Mouse (Mus musculus): Measurements from ENCODE around the gene Aifm1. TPM values are rescaled to one million over a fixed set of nuclear protein-coding genes. Genes with fewer than 3 reads are reported as not detected.

Gene Aifm1
- 108 and 118 TPM in 2 replicates for polyA plus RNA-seq (2016; fragmentation: Nextera tagmentation; extraction: Ambion mirVana)

DNA sequence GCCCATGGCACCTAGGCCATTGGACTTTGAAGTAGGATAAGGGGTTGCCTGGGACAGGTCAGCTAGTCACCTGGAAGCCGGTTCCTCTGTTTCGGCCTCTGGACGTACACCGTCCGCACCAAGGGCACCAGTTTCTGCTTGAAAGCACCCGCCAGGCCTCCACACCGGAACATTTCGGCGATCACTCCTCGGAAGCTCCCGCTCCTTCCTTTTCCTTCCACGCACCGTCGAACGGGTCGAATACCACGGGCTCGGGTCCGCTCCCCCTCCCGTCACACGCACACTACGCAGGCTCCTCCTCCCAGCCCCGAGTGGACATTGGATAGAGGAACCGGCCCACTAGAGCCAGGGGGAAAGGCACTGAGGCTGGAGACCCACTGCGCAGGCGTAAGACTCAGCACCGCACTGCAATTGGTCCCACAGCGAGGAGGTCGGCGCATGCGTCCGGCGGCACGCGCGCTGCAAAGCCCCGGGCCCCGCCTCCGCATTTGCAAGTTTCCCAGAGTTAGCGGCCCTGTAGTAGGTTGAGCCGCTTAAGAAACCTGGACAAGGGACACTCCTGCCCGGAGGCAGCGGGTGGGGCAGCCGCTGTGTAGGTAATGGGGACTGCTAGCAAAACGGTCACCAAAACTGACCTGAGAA lies at the start of gene Aifm1:
Aifm1 (minus strand) TSS at position 398 of the 642 bp plus-strand sequence.
- H3K27ac ChIP-seq = peak within 1 kb of the TSS; percentile 85
- WGBS = 17% methylated on average over 45 of the region's 45 CpGs
- no peaks in the 10 kb centered on the region for H3K27me3 ChIP-seq (ENCODE audit: insufficient read depth, poor library complexity, severe bottlenecking)
- peak within 1 kb of the TSS; percentile 63 for H3K4me3 ChIP-seq
- H3K36me3 ChIP-seq = no peaks in the 10 kb centered on the region
- no peaks in the 10 kb centered on the region for H3K9me3 ChIP-seq
- 0 out of 2 replicates have a peak, but pooled peaks cover 5% of the 10 kb centered on the region for H3K4me1 ChIP-seq
- peak; percentile 96 for DNase-seq (ENCODE audit: low spot score)

DNA sequence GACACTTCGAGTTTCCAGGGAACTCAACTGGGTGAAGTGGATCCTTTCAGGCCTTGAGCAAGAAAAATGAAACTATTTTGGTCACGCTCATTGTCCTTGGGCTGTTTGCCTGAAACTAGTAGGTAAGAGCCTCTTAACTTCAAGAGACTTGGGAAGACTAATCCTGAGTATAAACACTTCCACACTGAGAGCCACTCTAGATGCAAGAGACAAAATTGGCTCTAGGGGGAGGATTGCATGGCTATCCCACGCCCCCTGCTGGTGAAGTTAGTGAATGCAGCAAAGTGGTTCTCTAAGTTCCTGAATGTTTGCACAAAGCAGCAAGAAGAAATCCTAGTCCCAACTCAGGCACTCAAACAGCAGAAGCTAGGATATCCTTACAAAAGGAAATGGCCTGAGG lies 18.8 kb upstream of the Aifm1 start:
- Histone ChIP-seq H3K36me3 (no peaks in the 10 kb centered on the region), H3K4me1 (no peaks in the 10 kb centered on the region), H3K27me3 (ENCODE audit: insufficient read depth, poor library complexity, severe bottlenecking) (no peaks in the 10 kb centered on the region), H3K27ac (no peak overlapping the region), H3K4me3 (no peak overlapping the region), H3K9me3 (no peaks in the 10 kb centered on the region)
- WGBS = 27% methylated on average over 3 of the region's 3 CpGs
- peak; percentile 77 for DNase-seq (ENCODE audit: low spot score)

DNA sequence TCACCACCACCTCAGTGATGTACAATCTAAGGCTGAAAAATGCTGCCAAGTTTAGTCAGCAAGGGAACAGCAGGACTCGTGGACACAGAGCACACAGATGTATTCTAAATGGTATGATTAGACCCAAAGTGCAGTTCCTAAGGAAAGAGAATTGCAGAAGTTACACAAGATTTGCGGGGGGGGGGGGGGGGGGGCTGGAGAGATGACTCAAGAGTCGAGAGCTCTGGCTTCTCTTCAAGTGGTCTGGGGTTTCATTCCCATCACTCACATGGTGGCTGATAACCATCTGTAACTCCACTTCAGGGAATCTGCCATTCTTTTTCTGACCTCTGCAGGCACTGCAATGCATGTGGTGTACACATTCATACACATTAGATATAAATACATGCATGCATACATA lies 13.1 kb upstream of the Aifm1 start:
- no peaks in the 10 kb centered on the region for H3K27me3 ChIP-seq (ENCODE audit: insufficient read depth, poor library complexity, severe bottlenecking)
- WGBS = 40% methylated on average over 3 of the region's 3 CpGs
- H3K9me3 ChIP-seq = no peaks in the 10 kb centered on the region
- H3K27ac ChIP-seq = 0 out of 2 replicates have a peak overlapping the region, but pooled peaks have one; percentile 16
- no peaks in the 10 kb centered on the region for H3K36me3 ChIP-seq
- no peak overlapping the region for H3K4me3 ChIP-seq
- no peaks in the 10 kb centered on the region for H3K4me1 ChIP-seq
- DNase-seq (ENCODE audit: low spot score) = no peak

DNA sequence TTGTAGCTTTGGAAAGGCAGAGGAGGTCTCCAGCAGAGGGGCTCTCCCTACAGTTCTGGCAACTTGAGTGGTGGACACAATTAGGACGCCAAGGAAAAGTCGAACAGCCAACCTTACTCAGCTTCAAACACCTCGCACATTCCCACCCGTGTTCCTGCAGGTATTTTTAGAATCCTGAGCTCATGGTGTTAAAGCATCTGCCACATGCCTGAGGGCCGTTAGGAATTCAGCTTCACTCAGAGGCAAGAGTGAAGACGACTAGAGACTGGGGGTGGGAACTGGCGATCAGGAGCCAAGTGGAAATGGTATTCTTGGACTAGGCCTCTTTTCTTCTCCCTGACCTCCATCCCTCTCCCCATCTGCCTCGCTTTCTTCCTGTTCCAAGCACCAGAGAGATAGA lies 12.5 kb upstream of the Aifm1 start:
- Histone ChIP-seq H3K4me3 (no peak overlapping the region), H3K4me1 (no peaks in the 10 kb centered on the region), H3K27me3 (ENCODE audit: insufficient read depth, poor library complexity, severe bottlenecking) (no peaks in the 10 kb centered on the region), H3K36me3 (no peaks in the 10 kb centered on the region), H3K9me3 (no peaks in the 10 kb centered on the region), H3K27ac (peak overlapping the region; percentile 47; the same call in 1 of the 2 replicates)
- no peak for DNase-seq (ENCODE audit: low spot score)
- 42% methylated on average over 8 of the region's 8 CpGs for WGBS

DNA sequence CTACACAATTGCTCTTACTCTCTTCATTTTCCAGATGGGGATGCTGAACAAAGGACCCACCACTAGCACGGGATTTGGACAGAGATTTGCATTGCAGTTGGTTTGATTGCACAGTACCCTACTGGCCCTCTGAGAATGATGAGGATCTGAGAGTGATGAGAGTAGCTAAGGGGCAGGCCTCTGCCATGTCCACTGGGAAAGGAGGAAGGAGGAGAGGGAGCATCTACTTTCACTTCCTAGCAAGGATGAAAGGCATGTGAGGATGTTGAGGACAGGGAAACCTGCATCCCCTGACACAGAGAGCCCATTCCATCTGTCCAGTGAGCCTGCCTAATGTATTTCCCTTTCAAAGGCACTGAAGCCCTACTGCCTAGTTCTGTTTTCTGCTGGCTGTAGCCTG lies 12.0 kb upstream of the Aifm1 start:
- WGBS = 73% methylated on average over 1 of the region's 1 CpGs
- no peaks in the 10 kb centered on the region for H3K4me1 ChIP-seq

DNA sequence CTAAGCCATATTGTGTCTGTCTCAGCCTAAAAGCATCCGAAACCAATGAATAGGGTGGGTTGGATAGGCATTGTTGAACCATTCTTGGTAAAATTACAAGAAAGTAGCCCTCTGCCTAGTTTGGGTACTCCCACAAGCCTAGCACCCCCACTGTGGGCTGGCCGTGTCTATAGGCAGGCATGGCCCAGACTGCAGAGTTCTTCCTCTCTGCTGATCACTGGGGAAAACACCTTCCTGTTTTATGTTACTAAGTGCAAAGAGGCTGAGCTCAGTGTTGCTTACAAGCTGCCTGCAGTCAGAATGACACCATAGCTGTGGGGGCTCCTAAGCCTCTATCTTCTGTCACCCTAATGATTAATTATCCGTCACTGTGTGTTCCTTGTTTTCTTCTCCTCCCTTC lies 10.1 kb upstream of the Aifm1 start:
- Histone ChIP-seq H3K27ac (no peak overlapping the region), H3K36me3 (no peaks in the 10 kb centered on the region), H3K27me3 (ENCODE audit: insufficient read depth, poor library complexity, severe bottlenecking) (no peaks in the 10 kb centered on the region), H3K4me3 (no peak overlapping the region), H3K9me3 (no peaks in the 10 kb centered on the region), H3K4me1 (no peaks in the 10 kb centered on the region)
- 58% methylated on average over 3 of the region's 3 CpGs for WGBS
- DNase-seq (ENCODE audit: low spot score) = no peak

More for the DNA sequence above, 12.0 kb upstream of the Aifm1 start:
- H3K36me3 ChIP-seq = no peaks in the 10 kb centered on the region
- H3K4me3 ChIP-seq = no peak overlapping the region
- no peaks in the 10 kb centered on the region for H3K27me3 ChIP-seq (ENCODE audit: insufficient read depth, poor library complexity, severe bottlenecking)
- no peak for DNase-seq (ENCODE audit: low spot score)
- no peaks in the 10 kb centered on the region for H3K9me3 ChIP-seq
- peak overlapping the region; percentile 47; the same call in 1 of the 2 replicates for H3K27ac ChIP-seq

DNA sequence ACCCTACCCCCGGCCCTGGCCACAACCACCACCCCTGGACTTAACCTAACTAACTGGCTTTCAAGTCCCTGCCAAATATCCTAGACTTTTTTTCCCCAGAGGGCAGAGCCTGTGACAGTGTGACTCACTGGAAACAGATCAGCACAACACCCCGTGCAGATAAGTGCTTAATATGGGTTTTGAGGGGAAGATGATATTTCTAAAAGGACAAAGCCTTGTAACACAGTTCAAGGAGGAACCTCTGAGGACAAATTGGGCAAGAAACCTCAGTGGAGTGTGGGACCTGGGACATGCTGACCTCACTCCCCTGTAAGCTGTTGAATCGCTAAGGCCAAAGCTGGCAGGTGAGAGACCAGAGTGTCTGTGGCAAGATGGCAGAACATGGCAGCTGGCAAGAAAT lies 8.3 kb upstream of the Aifm1 start:
- H3K9me3 ChIP-seq = no peaks in the 10 kb centered on the region
- H3K27me3 ChIP-seq (ENCODE audit: insufficient read depth, poor library complexity, severe bottlenecking) = no peaks in the 10 kb centered on the region
- DNase-seq (ENCODE audit: low spot score) = no peak
- 74% methylated on average over 3 of the region's 3 CpGs for WGBS
- no peak overlapping the region for H3K4me3 ChIP-seq
- no peaks in the 10 kb centered on the region for H3K4me1 ChIP-seq
- no peak overlapping the region for H3K27ac ChIP-seq
- H3K36me3 ChIP-seq = no peaks in the 10 kb centered on the region

DNA sequence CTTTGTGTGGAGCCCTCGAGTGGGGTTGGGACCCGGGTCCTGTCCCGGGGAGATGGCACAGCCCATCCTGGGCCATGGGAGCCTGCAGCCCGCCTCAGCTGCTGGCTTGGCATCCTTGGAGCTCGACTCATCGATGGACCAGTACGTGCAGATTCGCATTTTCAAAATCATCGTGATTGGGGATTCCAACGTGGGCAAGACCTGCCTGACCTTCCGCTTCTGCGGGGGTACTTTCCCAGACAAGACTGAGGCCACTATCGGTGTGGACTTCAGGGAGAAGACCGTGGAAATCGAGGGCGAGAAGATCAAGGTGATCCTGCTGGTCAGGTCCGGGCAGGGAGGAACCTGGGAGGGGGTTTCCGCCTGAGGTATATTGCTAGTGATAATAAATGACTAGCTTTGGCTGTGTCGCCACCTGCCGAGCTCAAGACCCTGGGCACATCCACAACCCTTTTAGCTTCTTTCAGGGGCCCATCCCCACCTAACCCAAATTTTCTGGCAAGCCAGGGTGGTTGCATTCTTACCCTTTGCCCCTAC lies 6.3 kb upstream of the Aifm1 start:
- Histone ChIP-seq H3K4me1 (no peaks in the 10 kb centered on the region), H3K36me3 (no peaks in the 10 kb centered on the region), H3K27me3 (ENCODE audit: insufficient read depth, poor library complexity, severe bottlenecking) (no peaks in the 10 kb centered on the region), H3K4me3 (peak overlapping the region; percentile 61), H3K27ac (peak overlapping the region; percentile 79), H3K9me3 (no peaks in the 10 kb centered on the region)
- WGBS = 12% methylated on average over 20 of the region's 20 CpGs
- no peak for DNase-seq (ENCODE audit: low spot score)

DNA sequence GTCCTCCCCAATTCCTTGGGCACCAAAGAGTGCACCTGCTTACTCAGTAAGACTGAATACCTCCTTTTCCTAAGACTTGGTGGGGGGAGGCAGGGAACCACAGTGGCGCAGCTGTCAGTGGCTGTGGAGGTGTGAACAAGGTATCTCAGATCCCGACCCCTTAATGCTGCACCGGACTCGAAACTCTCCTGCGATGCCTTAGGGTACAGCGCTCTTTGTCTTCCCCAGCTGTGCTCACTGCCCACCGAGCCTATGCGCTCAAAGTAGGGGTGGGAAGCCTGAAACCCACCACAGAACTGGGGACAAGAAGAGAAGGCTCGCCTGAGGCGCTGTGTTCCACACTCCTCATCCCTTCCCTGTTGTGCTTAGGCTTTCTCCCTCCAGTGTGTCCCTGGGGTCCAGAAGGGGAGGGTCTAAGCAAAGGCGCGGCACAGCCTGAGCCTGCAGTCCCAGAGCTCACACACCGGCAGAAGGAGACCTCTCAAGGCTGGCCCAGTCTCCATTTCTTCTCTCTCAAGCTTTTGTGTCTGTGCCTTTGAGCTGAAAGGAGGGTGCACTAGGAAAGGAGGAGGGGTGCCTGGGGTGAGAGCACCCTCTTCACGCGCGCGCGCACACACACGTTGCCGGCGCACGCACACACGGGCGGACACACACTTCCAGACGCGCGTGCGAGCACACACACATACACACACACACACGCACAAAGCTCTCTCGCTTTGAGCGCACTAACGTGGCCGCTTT lies 5.6 kb upstream of the Aifm1 start, which contains the start of gene Rab33a:
Rab33a (plus strand) TSS at position 478 of the 741 bp plus-strand sequence.
- H3K27me3 ChIP-seq (ENCODE audit: insufficient read depth, poor library complexity, severe bottlenecking) = no peaks in the 10 kb centered on the region
- H3K27ac ChIP-seq = peak within 1 kb of the TSS; percentile 79
- H3K4me1 ChIP-seq = no peaks in the 10 kb centered on the region
- 17% methylated on average over 33 of the region's 33 CpGs for WGBS
- H3K36me3 ChIP-seq = no peaks in the 10 kb centered on the region
- no peak for DNase-seq (ENCODE audit: low spot score)
- H3K4me3 ChIP-seq = peak within 1 kb of the TSS; percentile 61
- no peaks in the 10 kb centered on the region for H3K9me3 ChIP-seq

DNA sequence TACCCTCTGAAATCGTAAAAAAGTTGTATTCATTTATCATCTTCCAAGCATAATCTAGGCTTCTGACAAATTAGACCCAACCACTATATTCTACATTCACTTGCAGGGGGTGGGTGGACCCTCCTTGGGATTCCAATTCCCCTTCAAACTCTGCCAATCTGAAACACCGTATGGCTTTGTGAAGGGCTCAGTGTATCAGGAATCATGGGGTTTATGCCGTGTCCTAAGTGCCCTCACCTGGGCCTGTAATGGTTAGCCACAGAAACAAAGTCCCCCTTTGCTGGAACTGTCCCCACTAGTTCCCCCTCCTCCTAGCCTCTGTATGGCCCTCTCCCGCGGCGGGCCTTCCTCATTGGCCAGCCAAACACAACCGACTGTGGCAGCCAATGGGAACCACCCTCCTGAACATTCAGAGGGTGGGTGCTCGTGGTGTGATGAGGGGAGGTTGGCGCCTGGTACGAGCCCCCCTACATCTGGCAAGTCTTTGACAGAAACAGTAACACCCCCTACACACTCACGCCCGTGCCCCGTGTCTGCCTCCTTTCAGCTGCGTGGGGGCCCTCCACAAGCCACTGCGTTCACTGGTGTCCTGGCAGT lies 4.9 kb upstream of the Aifm1 start:
- H3K9me3 ChIP-seq = no peaks in the 10 kb centered on the region
- no peaks in the 10 kb centered on the region for H3K36me3 ChIP-seq
- 28% methylated on average over 15 of the region's 15 CpGs for WGBS
- peak overlapping the region; percentile 61 for H3K4me3 ChIP-seq
- peak overlapping the region; percentile 79 for H3K27ac ChIP-seq
- no peaks in the 10 kb centered on the region for H3K4me1 ChIP-seq
- no peaks in the 10 kb centered on the region for H3K27me3 ChIP-seq (ENCODE audit: insufficient read depth, poor library complexity, severe bottlenecking)
- no peak for DNase-seq (ENCODE audit: low spot score)

DNA sequence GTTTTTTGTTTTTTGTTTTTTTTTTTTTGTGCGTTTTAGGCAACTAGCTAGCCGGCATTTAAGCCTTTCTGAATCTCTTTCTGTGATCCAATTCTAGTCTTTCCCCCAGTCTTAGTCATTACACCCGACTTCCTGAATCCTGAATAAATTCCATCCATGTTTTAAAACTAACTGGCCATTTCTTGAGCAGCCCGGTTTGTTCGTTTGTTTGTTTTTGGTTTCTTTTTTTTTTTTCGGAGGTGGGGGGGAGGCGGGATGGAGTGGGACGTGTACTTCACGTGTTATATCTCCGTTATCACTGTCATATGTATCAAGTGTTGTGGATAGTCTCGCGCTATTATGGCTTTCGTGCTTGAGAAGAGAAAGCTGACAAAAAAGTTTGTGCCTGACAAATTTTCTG lies 461 bp upstream of the Aifm1 start:
- no peaks in the 10 kb centered on the region for H3K36me3 ChIP-seq
- H3K27me3 ChIP-seq (ENCODE audit: insufficient read depth, poor library complexity, severe bottlenecking) = no peaks in the 10 kb centered on the region
- no peak for DNase-seq (ENCODE audit: low spot score)
- H3K4me1 ChIP-seq = 0 out of 2 replicates have a peak, but pooled peaks cover 5% of the 10 kb centered on the region
- no peaks in the 10 kb centered on the region for H3K9me3 ChIP-seq
- no peak overlapping the region for H3K27ac ChIP-seq
- H3K4me3 ChIP-seq = peak overlapping the region; percentile 63
- WGBS = 15% methylated on average over 13 of the region's 13 CpGs

DNA sequence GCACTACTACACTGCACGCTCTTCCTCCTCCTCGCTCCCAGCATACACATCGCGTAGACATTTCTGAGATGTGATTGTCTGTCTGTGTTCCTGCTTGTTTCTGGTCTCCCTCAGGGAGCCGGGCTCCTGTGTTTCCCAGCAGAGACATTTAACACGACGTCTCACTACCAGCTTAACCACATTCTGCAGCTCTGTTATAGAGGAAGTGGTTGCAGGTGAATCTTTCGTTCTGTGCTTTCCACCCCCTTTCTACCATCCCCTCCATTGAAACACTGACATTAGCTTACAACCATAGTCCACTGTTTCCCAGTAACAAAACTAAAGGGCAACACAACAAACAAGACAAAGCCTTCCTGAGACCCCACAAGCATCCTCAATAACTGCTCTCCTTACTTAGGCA lies 19.6 kb downstream of the Aifm1 start:
- no peak for DNase-seq (ENCODE audit: low spot score)
- Histone ChIP-seq H3K4me1 (no peaks in the 10 kb centered on the region), H3K36me3 (peaks cover 51% of the 10 kb centered on the region), H3K27ac (no peak overlapping the region), H3K4me3 (no peak overlapping the region), H3K9me3 (no peaks in the 10 kb centered on the region), H3K27me3 (ENCODE audit: insufficient read depth, poor library complexity, severe bottlenecking) (no peaks in the 10 kb centered on the region)
- 91% methylated on average over 8 of the region's 8 CpGs for WGBS

DNA sequence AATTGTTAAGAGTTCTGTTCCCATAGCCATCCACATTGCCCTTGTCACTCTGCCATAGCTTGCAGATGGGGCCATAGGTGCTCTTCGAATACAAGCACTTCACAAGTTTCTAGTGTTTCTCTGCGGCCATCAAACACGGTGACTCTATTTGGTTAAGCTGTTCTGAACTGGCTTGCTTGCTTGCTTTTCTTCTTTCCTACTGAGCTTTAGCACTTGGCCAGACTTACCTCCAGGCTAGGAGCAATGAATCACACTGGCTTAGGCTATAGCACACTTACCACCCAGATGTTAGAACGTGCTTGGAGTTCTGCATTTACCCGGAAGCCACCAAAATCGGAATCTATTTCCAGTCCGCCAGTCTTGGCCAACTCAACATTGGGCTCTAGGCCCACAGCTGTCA lies 31.7 kb downstream of the Aifm1 start:
- Histone ChIP-seq H3K27ac (no peak overlapping the region), H3K9me3 (no peaks in the 10 kb centered on the region), H3K4me3 (no peak overlapping the region), H3K27me3 (ENCODE audit: insufficient read depth, poor library complexity, severe bottlenecking) (no peaks in the 10 kb centered on the region), H3K36me3 (peaks cover 50% of the 10 kb centered on the region), H3K4me1 (no peaks in the 10 kb centered on the region)
- DNase-seq (ENCODE audit: low spot score) = no peak
- WGBS = 84% methylated on average over 7 of the region's 7 CpGs
